Mouse (Mus musculus) forebrain, embryonic 13.5 days (tissue): ENCODE data around the gene Sh3pxd2a. TPM values are rescaled to one million over a fixed set of nuclear protein-coding genes. Genes with fewer than 3 reads are reported as not detected.

ENCODE experiments used
- ATAC-seq: fragments of 200-750 bp; cut with Nextera tagmentation; 2 replicates; pipeline ENCODE4 v1.8.0; 2017
- H3K27ac ChIP-seq: fragments of 300-500 bp; sonication (generic); 2 replicates; pipeline ENCODE4 v1.5.1; 2015; ENCODE audit warnings: inconsistent platforms, mild to moderate bottlenecking, moderate library complexity
- H3K27me3 ChIP-seq: fragments of 300-500 bp; sonication (generic); 2 replicates; pipeline ENCODE4 v1.6.1; 2015; ENCODE audit warnings: mild to moderate bottlenecking, inconsistent platforms
- H3K36me3 ChIP-seq: fragments of 300-500 bp; sonication (generic); 2 replicates; pipeline ENCODE4 v1.6.1; 2015; ENCODE audit warnings: mild to moderate bottlenecking, inconsistent platforms; ENCODE audit not compliant: poor library complexity, severe bottlenecking
- H3K4me1 ChIP-seq: fragments of 300-500 bp; sonication (generic); 2 replicates; pipeline ENCODE4 v1.6.1; 2015; ENCODE audit warnings: inconsistent platforms
- H3K4me2 ChIP-seq: fragments of 300-500 bp; sonication (generic); 2 replicates; pipeline ENCODE4 v1.6.1; 2015; ENCODE audit warnings: inconsistent platforms, mild to moderate bottlenecking, moderate library complexity
- H3K4me3 ChIP-seq: fragments of 300-500 bp; sonication (generic); 2 replicates; pipeline ENCODE4 v1.5.1; 2015; ENCODE audit warnings: mild to moderate bottlenecking, inconsistent platforms
- H3K9ac ChIP-seq: fragments of 300-500 bp; sonication (generic); 2 replicates; pipeline ENCODE4 v1.6.1; 2015; ENCODE audit warnings: mild to moderate bottlenecking, inconsistent platforms
- H3K9me3 ChIP-seq: fragments of 300-500 bp; sonication (generic); replicated peaks from 2 replicates; pipeline ENCODE4 v1.6.1; 2016; ENCODE audit warnings: inconsistent platforms
- WGBS: fragments of 180-500 bp; shearing (Covaris S2); methylation state at CpG from one replicate; pipeline ENCODE4 v1.1.7; 2015; 5-methylcytosine and 5-hydroxymethylcytosine counted together
- polyA plus RNA-seq: library from polyadenylated mRNA; unstranded; fragments of >200 nt; fragmentation: Nextera tagmentation; extraction: Ambion mirVana; gene quantifications from 2 replicates; pipeline ENCODE4 v1.2.1, GENCODE M21; 2015

The Sh3pxd2a gene
- polyA plus RNA-seq: 3.0 and 3.6 TPM in 2 replicates

GRCm38 (mm10) chr19:47464304-47465241 is at the start of gene Sh3pxd2a:
Gene Sh3pxd2a, minus strand, starts transcription at chr19:47464401.
- Histone ChIP-seq H3K27me3 (no peaks in the 10 kb centered on the region), H3K9me3 (no peaks in the 10 kb centered on the region), H3K9ac (peak within 1 kb of the TSS; percentile 89), H3K36me3 (0 out of 2 replicates have a peak, but pooled peaks cover 7% of the 10 kb centered on the region), H3K4me3 (peak within 1 kb of the TSS; percentile 77), H3K27ac (peak within 1 kb of the TSS; percentile 82), H3K4me1 (peaks cover 50% of the 10 kb centered on the region), H3K4me2 (peak within 1 kb of the TSS; percentile 94)
- ATAC-seq: peak; percentile 90
- WGBS: 2% methylated on average over 52 of the region's 70 CpGs

GRCm38 (mm10) chr19:47513618-47513897 is 49.4 kb upstream of the Sh3pxd2a start:
- no peaks in the 10 kb centered on the region for H3K9me3 ChIP-seq
- no peak overlapping the region for H3K9ac ChIP-seq
- no peak for ATAC-seq
- no peaks in the 10 kb centered on the region for H3K27me3 ChIP-seq
- H3K4me1 ChIP-seq: peaks cover 17% of the 10 kb centered on the region
- whole genome bisulfite sequencing: 84% methylated on average over 4 of the region's 4 CpGs
- peaks cover 40% of the 10 kb centered on the region for H3K36me3 ChIP-seq
- H3K27ac ChIP-seq: no peak overlapping the region
- no peak overlapping the region for H3K4me2 ChIP-seq
- H3K4me3 ChIP-seq: no peak overlapping the region

GRCm38 (mm10) chr19:47512794-47513617 is 48.8 kb upstream of the Sh3pxd2a start:
- H3K4me2 ChIP-seq: no peak overlapping the region
- 91% methylated on average over 21 of the region's 21 CpGs for WGBS
- no peaks in the 10 kb centered on the region for H3K27me3 ChIP-seq
- no peak overlapping the region for H3K27ac ChIP-seq
- H3K4me1 ChIP-seq: peaks cover 11% of the 10 kb centered on the region
- H3K9me3 ChIP-seq: no peaks in the 10 kb centered on the region
- no peak for ATAC-seq
- peaks cover 40% of the 10 kb centered on the region for H3K36me3 ChIP-seq
- no peak overlapping the region for H3K9ac ChIP-seq
- H3K4me3 ChIP-seq: no peak overlapping the region

GRCm38 (mm10) chr19:47511958-47512357 is 47.8 kb upstream of the Sh3pxd2a start:
- Histone ChIP-seq H3K4me2 (no peak overlapping the region), H3K9ac (no peak overlapping the region), H3K9me3 (no peaks in the 10 kb centered on the region), H3K27ac (peak overlapping the region; percentile 25; the same call in 1 of the 2 replicates), H3K27me3 (no peaks in the 10 kb centered on the region), H3K36me3 (peaks cover 40% of the 10 kb centered on the region), H3K4me3 (no peak overlapping the region), H3K4me1 (peaks cover 15% of the 10 kb centered on the region)
- 79% methylated on average over 6 of the region's 6 CpGs for WGBS
- no peak for ATAC-seq

GRCm38 (mm10) chr19:47511294-47511675 is 47.1 kb upstream of the Sh3pxd2a start:
- WGBS: 64% methylated on average over 7 of the region's 7 CpGs
- no peak overlapping the region for H3K4me3 ChIP-seq
- peak overlapping the region; percentile 35; the same call in 1 of the 2 replicates for H3K9ac ChIP-seq
- peak overlapping the region; percentile 25 for H3K27ac ChIP-seq
- ATAC-seq: no peak
- no peaks in the 10 kb centered on the region for H3K9me3 ChIP-seq
- H3K4me1 ChIP-seq: peaks cover 15% of the 10 kb centered on the region
- no peaks in the 10 kb centered on the region for H3K27me3 ChIP-seq
- peaks cover 38% of the 10 kb centered on the region for H3K36me3 ChIP-seq
- no peak overlapping the region for H3K4me2 ChIP-seq

GRCm38 (mm10) chr19:47510473-47511293 is 46.5 kb upstream of the Sh3pxd2a start:
- peaks cover 32% of the 10 kb centered on the region for H3K36me3 ChIP-seq
- 27% methylated on average over 25 of the region's 25 CpGs for WGBS
- ATAC-seq: no peak
- no peak overlapping the region for H3K4me3 ChIP-seq
- H3K9ac ChIP-seq: peak overlapping the region; percentile 35; the same call in 1 of the 2 replicates
- no peaks in the 10 kb centered on the region for H3K9me3 ChIP-seq
- H3K27me3 ChIP-seq: no peaks in the 10 kb centered on the region
- H3K27ac ChIP-seq: peak overlapping the region; percentile 25; the same call in 1 of the 2 replicates
- H3K4me2 ChIP-seq: peak overlapping the region; percentile 4
- peaks cover 15% of the 10 kb centered on the region for H3K4me1 ChIP-seq

- H3K9ac ChIP-seq: no peak overlapping the region
- H3K27ac ChIP-seq: peak overlapping the region; percentile 25; the same call in 1 of the 2 replicates
- no peak overlapping the region for H3K4me3 ChIP-seq
- no peaks in the 10 kb centered on the region for H3K27me3 ChIP-seq
- WGBS: 89% methylated on average over 7 of the region's 7 CpGs
- H3K4me1 ChIP-seq: peaks cover 15% of the 10 kb centered on the region
- no peak for ATAC-seq
- H3K4me2 ChIP-seq: no peak overlapping the region
- no peaks in the 10 kb centered on the region for H3K9me3 ChIP-seq
- H3K36me3 ChIP-seq: peaks cover 26% of the 10 kb centered on the region
Measured at GRCm38 (mm10) chr19:47510135-47510472, 45.9 kb upstream of the Sh3pxd2a start.

- Histone ChIP-seq H3K27me3 (no peaks in the 10 kb centered on the region), H3K36me3 (peaks cover 19% of the 10 kb centered on the region; the same call in 1 of the 2 replicates), H3K4me2 (no peak overlapping the region), H3K4me3 (no peak overlapping the region), H3K27ac (no peak overlapping the region), H3K9ac (no peak overlapping the region), H3K4me1 (peaks cover 15% of the 10 kb centered on the region), H3K9me3 (no peaks in the 10 kb centered on the region)
- 84% methylated on average over 5 of the region's 5 CpGs for WGBS
- no peak for ATAC-seq
Measured at GRCm38 (mm10) chr19:47508771-47509281, 44.6 kb upstream of the Sh3pxd2a start.

GRCm38 (mm10) chr19:47508191-47508590 is 44.0 kb upstream of the Sh3pxd2a start:
- Histone ChIP-seq H3K27me3 (no peaks in the 10 kb centered on the region), H3K36me3 (peaks cover 14% of the 10 kb centered on the region; the same call in 1 of the 2 replicates), H3K4me1 (peaks cover 15% of the 10 kb centered on the region), H3K4me3 (no peak overlapping the region), H3K9ac (0 out of 2 replicates have a peak overlapping the region, but pooled peaks have one; percentile 8), H3K4me2 (no peak overlapping the region), H3K9me3 (no peaks in the 10 kb centered on the region), H3K27ac (no peak overlapping the region)
- WGBS: 88% methylated on average over 3 of the region's 3 CpGs
- no peak for ATAC-seq

GRCm38 (mm10) chr19:47507128-47508121 is 43.2 kb upstream of the Sh3pxd2a start:
- H3K4me1 ChIP-seq: peaks cover 15% of the 10 kb centered on the region
- peaks cover 10% of the 10 kb centered on the region; the same call in 1 of the 2 replicates for H3K36me3 ChIP-seq
- no peak overlapping the region for H3K4me2 ChIP-seq
- no peak overlapping the region for H3K27ac ChIP-seq
- no peak overlapping the region for H3K4me3 ChIP-seq
- ATAC-seq: peak; percentile 52
- no peaks in the 10 kb centered on the region for H3K9me3 ChIP-seq
- WGBS: 54% methylated on average over 27 of the region's 27 CpGs
- H3K27me3 ChIP-seq: no peaks in the 10 kb centered on the region
- H3K9ac ChIP-seq: 0 out of 2 replicates have a peak overlapping the region, but pooled peaks have one; percentile 8
